In genomic region chr9:120140652-120141051, GRCm38 (mm10) we compare ENCODE assay signal across 9 mouse cellular contexts. TPM values are rescaled to one million over a fixed set of nuclear protein-coding genes. Genes with fewer than 3 reads are reported as not detected.
DNase-seq lines count a peak whose midpoint lies in the region; ATAC-seq and TF ChIP-seq lines count a peak whose summit lies in the region.
"Had no signal": no experiment of that assay in that cellular context is flagged by ENCODE, and none has a peak within 500 bp of the region (broad histone marks: within the 10 kb centered on the region; RNA-seq: fewer than 3 reads in every experiment).

No protein-coding gene starts in this region.

- peak; percentile 96 for TF ChIP-seq CTCF in lung, postnatal 0 days (IDR thresholded peaks at IDR 0.05)

- H3K27ac ChIP-seq in forebrain, embryonic 14.5 days (ENCODE audit: low read depth, low read length) = no peak overlapping the region
- H3K27ac ChIP-seq in hindbrain, embryonic 12.5 days = no peak overlapping the region
- no peak overlapping the region for H3K27ac ChIP-seq in lung, postnatal 0 days (ENCODE audit: low read length)
- H3K27ac ChIP-seq: macrophage had no signal

- H3K4me1 ChIP-seq in forebrain, embryonic 14.5 days (ENCODE audit: control insufficient read depth, insufficient read depth, low read length) = no peaks in the 10 kb centered on the region
- H3K4me1 ChIP-seq in hindbrain, embryonic 12.5 days = no peaks in the 10 kb centered on the region
- no peaks in the 10 kb centered on the region for H3K4me1 ChIP-seq in lung, postnatal 0 days (ENCODE audit: insufficient read depth, low read depth, low read length)

- H3K9me3 ChIP-seq in forebrain, embryonic 14.5 days (replicated peaks; ENCODE audit: control insufficient read depth, low read length) = no peaks in the 10 kb centered on the region
- no peaks in the 10 kb centered on the region for H3K9me3 ChIP-seq in hindbrain, embryonic 12.5 days (replicated peaks)
- no peaks in the 10 kb centered on the region for H3K9me3 ChIP-seq in lung, postnatal 0 days (ENCODE audit: low read length)

- no peak overlapping the region for H3K4me3 ChIP-seq in forebrain, embryonic 14.5 days (ENCODE audit: low read depth, low read length)
- no peak overlapping the region for H3K4me3 ChIP-seq in hindbrain, embryonic 12.5 days
- H3K4me3 ChIP-seq in lung, postnatal 0 days (ENCODE audit: low read depth, low read length) = no peak overlapping the region

- TF ChIP-seq EP300 in lung, postnatal 0 days (IDR thresholded peaks at IDR 0.05) = no peak

- no peak overlapping the region for H3K9ac ChIP-seq in forebrain, embryonic 14.5 days (ENCODE audit: low read length)
- H3K9ac ChIP-seq in hindbrain, embryonic 12.5 days = no peak overlapping the region
- H3K9ac ChIP-seq in lung, postnatal 0 days (replicated peaks; ENCODE audit: low read depth) = no peak overlapping the region

- no peak overlapping the region for H3K4me2 ChIP-seq in forebrain, embryonic 14.5 days (ENCODE audit: low read length)
- H3K4me2 ChIP-seq in hindbrain, embryonic 12.5 days (replicated peaks) = no peak overlapping the region
- no peak overlapping the region for H3K4me2 ChIP-seq in lung, postnatal 0 days (replicated peaks; ENCODE audit: low read depth, low read length)

- peak; percentile 84 for DNase-seq in MN1 (ENCODE audit: low spot score)
- peak; percentile 64 for DNase-seq in c-Kit-positive CD71-negative TER-119-negative erythroid progenitor cells, embryonic 14.5 days (ENCODE audit: low read depth)
- peak; percentile 92 for DNase-seq in forebrain, embryonic 14.5 days (ENCODE audit: low spot score)
- peak; percentile 56 for DNase-seq in layer of hippocampus, adult 9-11 months
- peak; percentile 90 for DNase-seq in lung, postnatal 0 days (ENCODE audit: low spot score)
- peak; percentile 83 for DNase-seq in retina, embryonic 14.5 days (ENCODE audit: low spot score)
- peak; percentile 58 to 66 for DNase-seq in thymus, postnatal 36 days

- peak; percentile 72 for ATAC-seq in forebrain, embryonic 14.5 days
- ATAC-seq in hindbrain, embryonic 12.5 days (ENCODE audit: low FRiP score) = peak; percentile 50; the same call in 1 of the 2 replicates
- ATAC-seq in lung, postnatal 0 days = peak; percentile 82

- 4% methylated on average over 4 of the region's 4 CpGs for WGBS in forebrain, embryonic 14.5 days
- WGBS in hindbrain, embryonic 12.5 days = 11% methylated on average over 4 of the region's 4 CpGs
- 5% methylated on average over 4 of the region's 4 CpGs for WGBS in lung, postnatal 0 days

- H3K27me3 ChIP-seq in forebrain, embryonic 14.5 days (replicated peaks; ENCODE audit: control insufficient read depth, insufficient read depth, low read length) = no peaks in the 10 kb centered on the region
- H3K27me3 ChIP-seq in hindbrain, embryonic 12.5 days = no peaks in the 10 kb centered on the region
- no peaks in the 10 kb centered on the region for H3K27me3 ChIP-seq in lung, postnatal 0 days (replicated peaks; ENCODE audit: insufficient read depth, low read length)

- no peaks in the 10 kb centered on the region for H3K36me3 ChIP-seq in forebrain, embryonic 14.5 days (ENCODE audit: control insufficient read depth, insufficient read depth, low read length)
- H3K36me3 ChIP-seq in hindbrain, embryonic 12.5 days = no peaks in the 10 kb centered on the region
- H3K36me3 ChIP-seq in lung, postnatal 0 days (ENCODE audit: insufficient read depth, low read length) = no peaks in the 10 kb centered on the region

RNA-seq across cellular contexts. Expression of gene Mobp, which starts 8.9 kb away (rescaled TPM):
- polyA plus RNA-seq in forebrain, embryonic 14.5 days (2014; fragmentation: Nextera tagmentation; extraction: Ambion mirVana) = 0.17 and 0.20 TPM in 2 replicates
- polyA plus RNA-seq in hindbrain, embryonic 12.5 days (2016; fragmentation: Nextera tagmentation; extraction: Ambion mirVana) = not detected in 2 replicates
- polyA plus RNA-seq in lung, postnatal 0 days (2015; fragmentation: Nextera tagmentation; extraction: Ambion mirVana) = not detected in 2 replicates
- polyA plus RNA-seq: macrophage had no signal

RNA-seq across cellular contexts. Expression of gene Rpsa, which starts 13.2 kb away (rescaled TPM):
- 1,255 and 1,755 TPM in 2 replicates for polyA plus RNA-seq in forebrain, embryonic 14.5 days (2014; fragmentation: Nextera tagmentation; extraction: Ambion mirVana)
- polyA plus RNA-seq in hindbrain, embryonic 12.5 days (2016; fragmentation: Nextera tagmentation; extraction: Ambion mirVana) = 793 and 930 TPM in 2 replicates
- 616 and 675 TPM in 2 replicates for polyA plus RNA-seq in lung, postnatal 0 days (2015; fragmentation: Nextera tagmentation; extraction: Ambion mirVana)

RNA-seq across cellular contexts. Expression of gene Slc25a38, which starts 30.5 kb away (rescaled TPM):
- 38.6 and 42.4 TPM in 2 replicates for polyA plus RNA-seq in forebrain, embryonic 14.5 days (2014; fragmentation: Nextera tagmentation; extraction: Ambion mirVana)
- polyA plus RNA-seq in hindbrain, embryonic 12.5 days (2016; fragmentation: Nextera tagmentation; extraction: Ambion mirVana) = 35.0 and 38.0 TPM in 2 replicates
- 20.0 and 20.9 TPM in 2 replicates for polyA plus RNA-seq in lung, postnatal 0 days (2015; fragmentation: Nextera tagmentation; extraction: Ambion mirVana)

RNA-seq across cellular contexts. Expression of gene Ccr8, which starts 48.7 kb away (rescaled TPM):
- polyA plus RNA-seq in forebrain, embryonic 14.5 days (2014; fragmentation: Nextera tagmentation; extraction: Ambion mirVana) = not detected in 2 replicates
- polyA plus RNA-seq in hindbrain, embryonic 12.5 days (2016; fragmentation: Nextera tagmentation; extraction: Ambion mirVana) = not detected in 2 replicates
- 0.23 TPM in 2 replicates for polyA plus RNA-seq in lung, postnatal 0 days (2015; fragmentation: Nextera tagmentation; extraction: Ambion mirVana)
- polyA plus RNA-seq: macrophage had no signal
